Mouse (Mus musculus): ENCODE measurements around the gene Cd6.

GRCm38 (mm10) chr19:10860072-10860497 lies 30.2 kb upstream of the Cd6 start:
- TF ChIP-seq CTCF (conservative IDR thresholded peaks at IDR 0.05 in 1 of 2, IDR thresholded peaks at IDR 0.05 in 1 of 2; ENCODE audit: low read depth in 2 of 2, low read length in 2 of 2): no peak
- no peak for TF ChIP-seq ZC3H11A (IDR thresholded peaks at IDR 0.05; ENCODE audit: low read depth, low read length)
- TF ChIP-seq EP300 (IDR thresholded peaks at IDR 0.05; ENCODE audit: low read length): no peak
- no peak for TF ChIP-seq RCOR1 (conservative IDR thresholded peaks at IDR 0.05; ENCODE audit: low read depth, low read length)
- TF ChIP-seq SIN3A (IDR thresholded peaks at IDR 0.05; ENCODE audit: low read length): no peak
- TF ChIP-seq POLR2AphosphoS2 (IDR thresholded peaks at IDR 0.05; ENCODE audit: low read depth, low read length): no peak
- TF ChIP-seq TCF12 (IDR thresholded peaks at IDR 0.05; ENCODE audit: low read depth, low read length): no peak
- TF ChIP-seq POLR2A (IDR thresholded peaks at IDR 0.05; ENCODE audit: low read depth, low read length): no peak
- no peak for TF ChIP-seq ZNF384 (IDR thresholded peaks at IDR 0.05; ENCODE audit: low read depth, low read length)
- TF ChIP-seq MXI1 (IDR thresholded peaks at IDR 0.05; ENCODE audit: low read depth, low read length): no peak

Data from CH12.LX (cell line).